ENCODE assay signal across 8 mouse cellular contexts in the genomic region with DNA sequence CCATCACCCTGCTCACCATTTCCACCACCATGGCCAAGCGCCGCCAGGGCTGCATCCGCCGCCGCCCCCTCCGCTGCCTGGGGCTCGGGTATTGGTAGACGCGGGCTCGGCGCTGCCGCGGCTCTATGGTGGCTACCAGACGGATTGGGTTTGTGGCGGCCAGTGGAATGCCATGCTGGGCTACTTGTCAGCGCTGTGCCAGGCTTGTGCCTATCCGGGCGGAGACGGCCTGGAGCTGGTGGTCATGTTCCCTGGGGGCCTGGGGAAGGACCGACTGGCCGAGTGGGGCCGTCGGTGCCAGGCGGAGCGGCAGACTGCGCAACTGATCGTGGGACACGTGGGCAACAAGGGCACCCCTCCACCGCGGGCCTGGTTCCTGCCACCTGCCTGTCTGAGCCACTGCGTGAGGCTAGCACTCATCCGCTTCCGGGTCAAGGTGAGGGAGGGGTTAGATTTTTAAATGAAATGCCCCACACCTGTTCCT. TPM values are rescaled to one million over a fixed set of nuclear protein-coding genes. Genes with fewer than 3 reads are reported as not detected.
DNase-seq lines count a peak whose midpoint lies in the region; ATAC-seq lines count a peak whose summit lies in the region.

No protein-coding gene starts in this region.

- peak; percentile 68 for ATAC-seq in hindbrain, embryonic 11.5 days (ENCODE audit: low FRiP score)

- H3K9ac ChIP-seq in hindbrain, embryonic 11.5 days (ENCODE audit: low read depth, low read length) = peak overlapping the region; percentile 63

- peak overlapping the region; percentile 61 for H3K4me3 ChIP-seq in hindbrain, embryonic 11.5 days (ENCODE audit: low read depth, low read length)

- H3K36me3 ChIP-seq in hindbrain, embryonic 11.5 days (ENCODE audit: control insufficient read depth, insufficient read depth, low read length) = no peaks in the 10 kb centered on the region

- WGBS in hindbrain, embryonic 11.5 days = 27% methylated on average over 22 of the region's 33 CpGs

- H3K9me3 ChIP-seq in hindbrain, embryonic 11.5 days (ENCODE audit: control insufficient read depth, low read length) = no peaks in the 10 kb centered on the region

- H3K4me1 ChIP-seq in hindbrain, embryonic 11.5 days (replicated peaks; ENCODE audit: control insufficient read depth, insufficient read depth, low read length) = no peaks in the 10 kb centered on the region

- DNase-seq in NIH3T3 (ENCODE audit: low read depth) = peak; percentile 41
- DNase-seq in cerebellum, adult 18-20 months = peak; percentile 68 to 69
- peak; percentile 3 for DNase-seq in forelimb bud, embryonic 11.5 days (ENCODE audit: low read depth, low spot score)
- DNase-seq in hindbrain, embryonic 11.5 days (ENCODE audit: low spot score) = no peak
- DNase-seq in layer of hippocampus, postnatal 10 days (ENCODE audit: low spot score in 2 of 2) = peak; percentile 45 to 54
- DNase-seq in lung, postnatal 10 days = peak; percentile 36
- peak; percentile 42 for DNase-seq in ovary, postnatal 36 days (ENCODE audit: low spot score)
- DNase-seq in thymus, postnatal 25 days = peak; percentile 69

- H3K4me2 ChIP-seq in hindbrain, embryonic 11.5 days (replicated peaks; ENCODE audit: low read depth, low read length) = peak overlapping the region; percentile 58

- peak overlapping the region; percentile 48; the same call in 1 of the 2 replicates for H3K27ac ChIP-seq in hindbrain, embryonic 11.5 days (ENCODE audit: low read depth, low read length)

- peaks cover 2% of the 10 kb centered on the region; the same call in 1 of the 2 replicates for H3K27me3 ChIP-seq in hindbrain, embryonic 11.5 days (ENCODE audit: control insufficient read depth, insufficient read depth, low read length)

RNA-seq across cellular contexts. Expression of a gene that starts 0.6 kb away (rescaled TPM):
- polyA plus RNA-seq in hindbrain, embryonic 11.5 days (2014; fragmentation: Nextera tagmentation; extraction: Ambion mirVana) = 2.9 and 3.4 TPM in 2 replicates
- 10 to 100 TPM; 41.8 to 43.0 TPM for total RNA-seq in layer of hippocampus, postnatal 10 days (2021)
